Mouse (Mus musculus): ENCODE data around the gene Gdpgp1. TPM values are rescaled to one million over a fixed set of nuclear protein-coding genes. Genes with fewer than 3 reads are reported as not detected.

Gene Gdpgp1
- total and polyA plus RNA-seq, 3 experiments: 2.0 to 3.6 (median 3.0) TPM

DNA sequence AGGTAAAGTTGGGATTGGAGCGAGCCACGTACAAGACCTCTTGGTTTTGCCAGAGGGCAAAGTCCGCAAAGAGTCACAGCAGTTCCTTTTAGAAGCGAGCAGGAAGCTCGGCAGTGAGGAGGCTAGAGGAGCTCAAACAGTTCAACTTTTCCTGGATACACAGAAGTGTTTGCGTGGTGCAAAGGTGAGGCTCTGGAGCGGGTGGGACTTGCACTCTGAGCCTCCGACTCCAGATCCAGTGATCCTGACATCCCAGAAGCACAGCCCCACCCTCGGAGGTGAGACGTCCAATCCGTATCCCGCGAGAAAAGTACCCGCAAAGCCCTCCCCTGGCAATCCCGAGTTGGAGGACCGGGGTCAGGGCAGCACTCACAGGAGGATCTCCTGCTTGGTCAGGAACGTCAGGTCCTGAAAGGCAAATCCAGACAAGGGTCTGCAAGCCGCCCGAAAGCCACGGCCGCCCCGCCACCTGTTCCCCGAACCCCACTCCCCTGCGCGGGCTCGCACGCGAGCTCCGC is 635 bp upstream of the Gdpgp1 start:
- no peak for DNase-seq (ENCODE audit: extremely low read depth)
- dilution Hi-C loops (cut with MboI; ENCODE audit: extremely low pct_ligation_motif_present, extremely low pct_unique_long_range_greater_than_20kb, low sequenced_read_pairs) (no loop called here), in situ Hi-C loops (cut with MboI; ENCODE audit: low pct_ligation_motif_present, low pct_unique_long_range_greater_than_20kb, low sequenced_read_pairs) (no loop called here)
- peak overlapping the region; percentile 90 for H3K4me2 ChIP-seq (ENCODE audit: insufficient read depth, low read depth, poor library complexity, severe bottlenecking)
- peak overlapping the region; percentile 87 for H3K9ac ChIP-seq (ENCODE audit: insufficient read depth, low read depth)
- peaks cover 16 to 27% of the 10 kb centered on the region in 2 experiments for H3K36me3 ChIP-seq (replicated peaks in 1 of 2; ENCODE audit: control insufficient read depth in 1 of 2, insufficient read depth in 1 of 2, low read length in 1 of 2)
- peak overlapping the region; percentile 72 to 74 (median 74) for H3K4me3 ChIP-seq (replicated peaks in 1 of 3; ENCODE audit: low read depth in 2 of 3, low read length in 2 of 3, poor library complexity in 1 of 3)
- peaks cover 16 to 33% of the 10 kb centered on the region in 2 experiments; a peak in 3 of 4 replicates for H3K4me1 ChIP-seq (ENCODE audit: control insufficient read depth in 1 of 2, insufficient read depth in 2 of 2)
- no peaks in the 10 kb centered on the region for H3K27me3 ChIP-seq (replicated peaks)
- peak overlapping the region; percentile 36; the same call in 1 of the 2 replicates for H3K27ac ChIP-seq (ENCODE audit: insufficient read depth, low read depth)
- no peaks in the 10 kb centered on the region for H3K9me3 ChIP-seq (replicated peaks; ENCODE audit: low read length)
- TF ChIP-seq ELF1 (IDR thresholded peaks at IDR 0.05; ENCODE audit: low read depth, low read length) (no peak), HCFC1 (IDR thresholded peaks at IDR 0.05; ENCODE audit: low read depth, low read length) (no peak), CTCF (conservative IDR thresholded peaks at IDR 0.05 in 1 of 2, IDR thresholded peaks at IDR 0.05 in 1 of 2; ENCODE audit: low read depth in 2 of 2, low read length in 2 of 2) (no peak)
- peaks cover 9% of the 10 kb centered on the region for H3K79me2 ChIP-seq (replicated peaks; ENCODE audit: control insufficient read depth, extremely low read depth, insufficient read depth, poor library complexity, severe bottlenecking)

DNA sequence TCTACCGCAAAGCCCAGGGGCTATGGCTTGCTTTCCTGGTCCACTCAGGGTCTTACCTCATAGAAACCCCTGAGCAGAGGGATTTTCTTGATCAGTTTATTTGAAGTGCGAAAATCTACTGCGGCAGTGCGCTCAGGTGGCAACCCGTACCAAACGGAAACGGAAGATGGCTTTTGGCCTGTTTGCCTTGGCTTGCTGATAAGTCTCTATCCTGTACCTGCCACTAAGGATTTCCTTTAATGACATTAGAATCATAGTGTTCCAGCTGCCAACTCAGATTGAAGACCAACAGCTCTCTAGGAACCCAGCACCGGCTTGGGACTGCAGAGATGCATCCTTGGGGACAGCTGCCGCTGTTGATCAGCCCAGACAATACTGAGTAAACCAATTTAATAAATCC is 1.1 kb downstream of the Gdpgp1 start:
- Histone ChIP-seq H3K36me3 (replicated peaks in 1 of 2; ENCODE audit: control insufficient read depth in 1 of 2, insufficient read depth in 1 of 2, low read length in 1 of 2) (peaks cover 8 to 21% of the 10 kb centered on the region in 2 experiments), H3K27me3 (replicated peaks) (no peaks in the 10 kb centered on the region), H3K9ac (ENCODE audit: insufficient read depth, low read depth) (peak overlapping the region; percentile 78), H3K79me2 (replicated peaks; ENCODE audit: control insufficient read depth, extremely low read depth, insufficient read depth, poor library complexity, severe bottlenecking) (peaks cover 9% of the 10 kb centered on the region), H3K4me1 (ENCODE audit: control insufficient read depth in 1 of 2, insufficient read depth in 2 of 2) (peaks cover 16 to 39% of the 10 kb centered on the region in 2 experiments; a peak in 3 of 4 replicates), H3K9me3 (replicated peaks; ENCODE audit: low read length) (no peaks in the 10 kb centered on the region), H3K27ac (ENCODE audit: insufficient read depth, low read depth) (no peak overlapping the region), H3K4me2 (ENCODE audit: insufficient read depth, low read depth, poor library complexity, severe bottlenecking) (peak overlapping the region; percentile 85), H3K4me3 (replicated peaks in 1 of 3; ENCODE audit: low read depth in 2 of 3, low read length in 2 of 3, poor library complexity in 1 of 3) (peak overlapping the region in 1 of 3 experiments; percentile 39)
- no peak for DNase-seq (ENCODE audit: extremely low read depth)
- in situ Hi-C loops (cut with MboI; ENCODE audit: low pct_ligation_motif_present, low pct_unique_long_range_greater_than_20kb, low sequenced_read_pairs): no loop called here
- TF ChIP-seq TCF12 (IDR thresholded peaks at IDR 0.05; ENCODE audit: low read depth, low read length) (no peak), MXI1 (IDR thresholded peaks at IDR 0.05; ENCODE audit: low read depth, low read length) (no peak), ZC3H11A (IDR thresholded peaks at IDR 0.05; ENCODE audit: low read depth, low read length) (no peak), JUN (IDR thresholded peaks at IDR 0.05; ENCODE audit: insufficient read depth, low read depth, low read length) (no peak), POLR2A (IDR thresholded peaks at IDR 0.05; ENCODE audit: low read depth, low read length) (no peak), MYC (IDR thresholded peaks at IDR 0.05; ENCODE audit: low read depth, low read length) (no peak), EP300 (IDR thresholded peaks at IDR 0.05; ENCODE audit: low read length) (no peak), ZMIZ1 (IDR thresholded peaks at IDR 0.05; ENCODE audit: low read depth, low read length) (no peak), GABPA (IDR thresholded peaks at IDR 0.05; ENCODE audit: insufficient replicate concordance, low read depth, low read length) (no peak), NRF1 (IDR thresholded peaks at IDR 0.05; ENCODE audit: low read depth, low read length) (no peak), BHLHE40 (IDR thresholded peaks at IDR 0.05; ENCODE audit: low read depth, low read length) (no peak), ZKSCAN1 (IDR thresholded peaks at IDR 0.05; ENCODE audit: borderline replicate concordance, low read depth, low read length) (no peak), ELF1 (IDR thresholded peaks at IDR 0.05; ENCODE audit: low read depth, low read length) (no peak), E2F4 (IDR thresholded peaks at IDR 0.05; ENCODE audit: insufficient replicate concordance, low read depth, low read length) (no peak), USF1 (IDR thresholded peaks at IDR 0.05; ENCODE audit: low read depth, low read length) (no peak), ETS1 (conservative IDR thresholded peaks at IDR 0.05; ENCODE audit: low read depth, low read length) (no peak)
- dilution Hi-C loops (cut with MboI; ENCODE audit: extremely low pct_ligation_motif_present, extremely low pct_unique_long_range_greater_than_20kb, low sequenced_read_pairs): no loop called here
